Mouse (Mus musculus) induced T-regulatory cell, adult 2 months (primary cell): ENCODE data around the gene Ctr9.
A peak's percentile ranks its signal among the peaks of the same experiment; 100 is the strongest.

ENCODE experiments used
- DNase-seq: peaks from one replicate; pipeline ENCODE4 v3.0.0-alpha.2; 2012; ENCODE audit warnings: low read depth

The Ctr9 gene

DNA sequence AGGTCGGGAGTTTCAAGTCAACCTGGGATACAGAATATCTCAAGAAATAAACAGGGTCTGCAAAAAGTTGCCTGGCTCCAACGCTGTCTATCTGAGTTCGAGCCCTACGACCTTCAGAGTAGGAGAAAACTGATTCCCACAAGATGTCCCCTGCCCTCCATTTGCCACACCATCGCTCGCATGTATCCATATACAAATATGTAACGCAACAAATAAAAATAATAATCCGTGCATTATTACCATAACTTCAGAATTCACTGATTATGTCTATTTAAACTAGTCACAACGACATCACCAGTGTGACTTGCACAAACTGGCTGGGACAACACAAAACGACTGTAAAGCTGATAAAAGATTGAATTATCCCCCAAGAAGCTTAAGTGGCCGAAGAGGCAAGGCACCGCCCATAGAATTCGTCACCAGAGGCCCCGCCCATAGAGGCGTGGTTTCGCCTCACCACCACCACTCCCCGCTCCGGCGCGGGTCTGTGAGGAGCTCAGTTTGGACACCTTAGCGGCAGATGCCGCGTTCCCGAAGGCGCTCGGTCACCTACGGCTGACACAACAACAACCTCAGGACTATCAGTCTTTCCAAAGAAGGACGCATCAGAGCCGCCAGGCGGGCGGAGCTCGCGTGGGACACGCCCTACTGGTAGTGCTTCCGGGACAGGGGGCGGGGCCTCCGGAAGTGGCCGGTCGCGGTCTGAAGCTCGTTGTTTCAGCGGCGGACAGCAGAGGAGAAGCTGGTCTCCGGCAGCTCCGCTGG is at the start of gene Ctr9:
Gene Ctr9 (plus strand): TSS at position 671 of the 765 bp plus-strand sequence.
- DNase-seq: peak; percentile 95

DNA sequence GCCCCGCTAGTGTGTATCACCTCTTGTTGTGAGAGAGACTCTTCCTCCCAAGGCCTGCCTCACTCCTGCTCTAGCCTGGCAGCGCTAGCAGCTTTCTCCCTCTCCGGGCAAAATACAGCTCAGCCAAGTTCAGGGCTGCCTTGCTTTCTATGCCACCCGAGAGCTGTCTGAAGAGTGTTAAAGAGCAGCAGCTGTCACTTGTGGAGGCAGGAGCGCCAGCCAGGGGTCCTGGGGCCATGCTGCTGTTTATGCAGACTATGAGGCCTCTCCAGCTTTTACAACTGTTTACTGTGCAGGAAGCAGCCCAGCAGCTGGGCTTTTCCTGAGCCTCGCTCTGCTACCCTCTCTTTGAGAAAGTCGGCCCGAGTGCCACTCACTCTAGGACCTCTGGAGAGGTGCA is 47.7 kb upstream of the Ctr9 start:
- DNase-seq: no peak

DNA sequence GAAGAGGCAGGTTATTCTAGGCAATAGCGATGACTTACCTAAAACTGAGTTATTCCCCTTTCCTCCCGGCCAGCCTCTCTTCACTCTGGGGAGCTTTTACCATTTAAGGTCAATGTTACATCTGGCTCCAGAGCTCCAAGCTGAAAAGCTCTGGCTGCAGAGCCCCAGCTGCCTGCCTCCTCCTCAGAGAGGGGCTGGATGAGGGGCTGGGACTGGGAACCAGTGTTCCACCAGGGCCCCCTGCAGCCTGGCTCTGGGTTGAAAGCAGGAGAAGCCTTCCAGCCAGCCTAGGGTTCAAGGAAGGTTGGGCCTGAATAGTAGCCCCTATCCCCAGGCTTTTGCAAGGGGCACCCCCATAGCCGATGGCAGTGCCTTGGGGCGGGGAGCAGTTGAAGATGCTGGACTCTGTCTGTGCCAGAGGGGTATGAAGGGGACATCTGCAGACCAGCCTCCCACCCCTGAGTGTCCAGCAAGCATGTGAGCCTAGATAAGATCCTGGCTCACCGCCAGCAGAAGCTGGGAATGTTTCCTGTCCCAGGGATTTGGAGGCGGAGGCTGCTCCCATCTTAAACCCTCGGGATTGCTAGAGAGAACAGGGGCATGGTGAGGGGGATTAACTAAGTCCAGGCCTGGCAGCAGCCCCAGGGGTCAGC is 46.6 kb upstream of the Ctr9 start, which contains the start of gene Mrvi1:
Gene Mrvi1 (minus strand): TSS at position 409 of the 653 bp plus-strand sequence.
- no peak for DNase-seq

DNA sequence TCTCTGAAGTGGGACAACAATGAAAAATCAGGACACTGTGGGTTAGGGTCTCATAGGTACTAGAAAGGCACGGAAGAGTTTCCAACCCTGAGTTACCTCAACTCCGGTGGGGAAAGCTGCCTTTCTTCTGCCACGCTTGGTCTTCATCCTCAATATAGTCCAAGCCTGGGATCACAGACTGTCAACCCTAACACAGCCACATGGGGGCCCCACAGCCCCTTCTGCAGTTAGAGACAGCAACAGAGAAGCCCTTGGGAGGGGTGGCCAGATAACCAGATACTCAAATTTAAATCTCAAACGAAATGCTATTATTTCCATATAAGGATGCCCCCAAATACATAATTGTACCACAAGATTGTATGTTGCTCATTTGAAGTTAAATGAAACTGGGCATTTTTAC is 46.0 kb upstream of the Ctr9 start:
- DNase-seq: peak; percentile 39

DNA sequence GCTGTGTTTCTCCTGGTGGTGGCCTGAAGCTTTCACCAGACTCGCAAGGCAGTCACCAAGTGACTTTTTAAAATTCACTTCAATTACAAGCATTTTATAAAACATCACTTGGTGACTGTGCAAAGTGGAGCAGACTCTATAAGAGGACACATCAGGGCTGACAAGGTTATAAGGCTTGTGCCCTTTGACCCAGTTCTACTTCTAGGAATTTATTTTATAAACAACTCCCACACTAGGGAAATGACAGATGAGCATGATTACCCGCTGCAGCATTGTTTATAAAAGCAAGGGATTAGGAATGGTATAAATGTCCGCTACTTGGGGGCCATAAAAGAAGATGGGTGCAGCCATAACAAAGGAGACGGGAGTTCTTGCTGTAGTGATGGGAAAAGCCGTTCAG is 45.1 kb upstream of the Ctr9 start:
- DNase-seq: no peak

DNA sequence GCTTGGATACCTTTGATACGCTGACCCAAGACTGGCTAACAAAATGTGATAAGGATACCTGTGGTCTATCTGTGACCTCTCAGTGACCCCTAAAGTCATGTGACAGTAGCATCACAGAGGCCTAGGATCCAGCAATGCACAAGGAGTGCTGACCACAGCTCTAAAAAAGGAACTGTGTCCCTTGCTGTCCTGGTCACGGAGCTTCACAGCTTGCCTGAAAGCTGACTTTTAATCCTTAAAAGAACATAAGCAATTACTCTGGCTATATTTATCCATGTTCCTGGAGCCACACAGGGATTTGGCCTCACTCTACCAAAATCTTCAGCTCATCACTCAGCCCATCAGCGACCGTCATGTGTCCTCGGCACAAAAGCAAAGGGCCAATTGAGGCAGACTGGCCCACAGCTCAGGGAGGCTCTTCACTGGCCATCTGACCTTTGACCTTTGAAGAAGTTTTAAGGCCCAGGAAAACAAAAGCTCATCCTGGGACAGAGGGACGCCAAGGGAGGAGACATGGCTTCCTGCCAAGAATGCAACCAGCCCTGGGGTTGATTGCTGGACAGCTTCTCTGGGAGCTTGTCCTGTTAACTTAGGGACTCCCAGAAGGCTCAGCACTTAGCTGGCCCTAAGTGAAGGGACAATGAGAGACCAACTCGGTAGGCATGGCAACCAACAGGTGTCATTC is 43.0 kb upstream of the Ctr9 start:
- DNase-seq: no peak

DNA sequence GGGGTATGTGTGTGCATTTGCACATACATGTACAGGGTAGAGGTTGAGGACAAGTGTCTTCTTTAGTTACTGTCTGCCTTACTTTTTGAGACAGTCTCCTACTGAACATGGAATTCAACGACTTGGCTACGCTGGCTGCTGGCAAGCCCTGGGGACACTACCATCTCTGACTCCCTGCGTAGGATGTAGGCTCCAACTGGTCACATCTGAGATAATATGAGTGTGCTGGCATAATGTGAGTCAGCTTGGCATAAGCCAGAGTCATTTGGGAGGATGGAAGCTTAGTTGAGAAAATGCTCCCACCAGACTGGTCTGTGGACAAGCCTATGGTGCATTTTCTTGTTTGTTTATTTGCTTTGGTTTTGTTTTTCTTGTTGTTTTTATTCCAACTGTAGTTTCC is 40.7 kb upstream of the Ctr9 start:
- no peak for DNase-seq

DNA sequence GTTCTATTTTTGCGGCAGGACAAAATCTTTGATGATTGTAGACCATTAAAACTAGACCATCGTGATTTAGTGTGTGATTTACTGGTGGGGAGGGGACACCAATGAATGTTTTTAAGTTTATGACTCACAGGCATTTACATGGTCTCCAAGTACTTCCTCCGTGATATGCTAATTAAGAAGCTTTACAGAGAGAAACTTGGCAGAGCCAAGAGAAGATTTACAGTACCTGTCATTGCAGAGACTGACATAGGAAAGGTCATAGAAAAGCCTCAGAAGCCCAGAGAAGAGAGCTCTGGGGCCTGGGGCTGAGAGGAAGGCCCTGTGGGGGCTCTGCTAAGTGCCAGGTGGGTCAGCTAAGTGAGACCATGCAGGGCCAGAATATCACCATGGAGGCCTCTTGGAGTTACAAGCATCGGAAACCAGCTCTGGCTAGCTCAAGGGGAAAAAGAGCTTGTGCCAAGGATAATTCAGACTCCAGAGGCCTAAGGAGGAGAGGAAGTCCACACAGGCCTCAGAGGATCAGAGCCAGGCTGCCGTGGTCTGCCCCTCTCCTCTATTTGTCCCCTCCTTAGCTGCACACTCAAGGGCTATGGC is 39.4 kb upstream of the Ctr9 start:
- DNase-seq: no peak

DNA sequence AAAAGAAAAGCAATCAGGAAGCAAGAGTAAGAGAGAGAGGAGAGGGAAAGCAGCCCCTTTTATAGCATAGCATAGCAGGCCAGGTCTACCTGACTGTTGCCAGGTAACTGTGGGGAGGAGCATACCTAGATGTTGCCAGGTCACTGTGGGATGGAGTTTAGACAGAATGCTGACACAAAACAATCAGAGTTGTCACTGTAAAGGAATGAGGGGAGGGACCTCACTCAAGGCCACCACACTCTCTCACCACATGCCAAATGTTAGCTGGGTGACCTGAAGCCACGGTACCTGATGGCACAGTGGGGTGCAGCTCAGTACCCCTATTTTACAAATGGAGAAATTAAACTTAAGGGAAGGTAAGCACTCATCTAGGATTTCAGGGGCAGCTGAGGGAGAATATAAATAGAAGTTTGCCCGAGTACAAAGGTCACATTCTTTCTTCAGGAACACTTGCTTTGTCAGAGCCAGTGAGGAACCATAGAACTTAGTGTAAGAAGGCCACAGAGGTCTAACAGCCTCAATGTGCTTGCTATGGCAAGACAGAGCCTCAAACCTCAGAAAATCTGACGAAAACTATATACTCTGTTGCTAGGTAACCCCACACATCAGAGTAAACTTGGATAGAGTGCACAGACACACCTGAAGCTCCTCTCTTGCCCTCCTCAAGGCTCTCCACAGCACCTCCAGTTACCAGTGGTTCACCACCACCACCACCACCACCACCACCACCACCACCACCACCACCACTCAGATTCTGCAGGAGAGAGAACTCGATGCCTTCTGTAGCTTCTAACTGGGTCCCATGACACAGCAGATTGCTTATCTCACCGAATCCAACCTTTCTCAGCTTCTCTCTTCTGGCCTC is 38.2 kb upstream of the Ctr9 start:
- no peak for DNase-seq

DNA sequence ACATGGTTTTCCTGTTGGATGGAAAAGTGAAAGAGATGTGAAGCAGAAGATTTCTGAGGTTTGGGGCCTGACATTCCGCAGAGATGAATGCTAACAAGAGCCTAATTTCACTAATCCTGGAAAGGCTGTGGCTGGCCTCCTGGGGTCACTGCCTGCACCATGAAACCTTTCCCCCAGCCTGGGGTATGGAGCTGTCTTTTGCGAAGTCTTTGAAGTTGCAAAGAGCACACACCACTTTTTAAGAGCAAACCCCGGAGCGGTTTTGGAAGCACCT is 37.6 kb upstream of the Ctr9 start:
- no peak for DNase-seq

DNA sequence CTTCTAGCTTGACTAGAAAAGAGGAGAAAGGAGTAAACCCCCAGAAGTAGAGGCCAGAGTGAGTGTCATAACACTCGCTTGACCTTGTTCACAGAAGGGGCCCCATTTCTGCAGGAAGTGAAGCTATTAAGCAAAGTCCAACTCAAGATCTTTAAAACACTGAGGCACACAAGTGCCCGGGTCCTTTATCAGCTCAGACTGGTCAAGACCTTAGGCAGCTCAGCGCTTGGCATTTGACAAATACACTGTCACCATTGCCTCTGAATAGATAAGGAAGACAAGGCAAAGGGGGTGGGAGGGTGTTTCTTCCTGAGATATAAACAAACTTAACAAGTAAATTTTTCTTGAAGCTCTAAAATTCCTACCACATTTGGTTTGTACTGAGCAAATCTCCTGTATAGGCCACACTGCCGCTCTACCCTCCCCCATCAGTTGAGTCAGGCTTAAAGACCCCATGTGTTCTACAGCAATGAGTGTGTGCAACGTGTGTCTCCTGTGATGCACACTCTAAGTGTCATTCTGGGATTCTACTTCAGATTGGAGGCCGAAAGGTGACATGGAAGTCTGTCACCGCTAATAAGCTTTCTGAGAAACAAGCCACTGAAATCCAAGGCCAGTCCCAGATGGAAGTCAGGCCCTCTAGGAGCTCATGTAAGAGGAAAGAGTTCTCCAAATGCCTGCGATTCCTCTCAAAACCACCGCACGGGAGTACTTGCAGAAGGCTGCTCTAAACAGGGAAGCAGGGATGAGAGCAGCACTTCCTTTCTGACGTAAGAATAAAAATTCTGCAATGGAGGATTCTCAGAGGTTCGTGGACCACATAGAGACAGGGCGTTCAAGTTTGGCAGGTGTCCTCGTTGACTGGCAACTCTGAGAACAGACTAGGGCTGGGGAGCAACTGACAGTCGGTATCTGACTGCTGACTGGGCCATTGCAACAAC is 29.6 kb upstream of the Ctr9 start:
- no peak for DNase-seq

DNA sequence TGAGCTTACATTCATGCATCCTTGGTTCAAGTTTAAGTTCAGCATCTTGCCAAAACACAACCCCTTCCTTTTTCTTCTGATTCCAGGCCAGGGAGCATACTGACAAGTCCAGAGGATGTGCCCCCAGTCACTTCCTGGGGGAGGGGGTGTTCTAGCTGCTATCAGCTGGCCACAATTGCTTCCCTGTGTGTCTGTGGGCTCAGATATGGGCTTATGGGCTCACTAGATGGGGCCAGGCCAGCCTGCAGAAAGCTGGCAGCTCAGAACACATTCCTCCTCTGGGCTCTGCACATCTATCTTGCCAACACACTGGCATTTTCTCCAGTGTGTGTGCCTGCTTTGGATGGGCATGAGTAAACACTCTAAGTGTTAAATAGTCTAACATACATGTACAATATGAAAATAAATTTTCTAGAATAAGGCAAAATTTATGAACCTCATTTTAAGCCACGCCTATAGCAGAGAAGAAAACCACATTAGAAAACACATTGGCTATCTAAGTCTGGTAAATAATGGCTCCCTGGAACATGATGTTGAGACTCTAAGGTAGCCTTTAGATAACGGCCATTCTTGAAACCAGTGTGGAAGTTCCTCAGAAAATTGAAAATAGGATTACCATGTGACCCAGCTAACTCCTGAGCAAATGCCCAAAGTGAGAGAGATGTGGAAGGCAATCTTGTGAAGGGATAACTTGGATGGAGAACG is 24.5 kb upstream of the Ctr9 start:
- no peak for DNase-seq

DNA sequence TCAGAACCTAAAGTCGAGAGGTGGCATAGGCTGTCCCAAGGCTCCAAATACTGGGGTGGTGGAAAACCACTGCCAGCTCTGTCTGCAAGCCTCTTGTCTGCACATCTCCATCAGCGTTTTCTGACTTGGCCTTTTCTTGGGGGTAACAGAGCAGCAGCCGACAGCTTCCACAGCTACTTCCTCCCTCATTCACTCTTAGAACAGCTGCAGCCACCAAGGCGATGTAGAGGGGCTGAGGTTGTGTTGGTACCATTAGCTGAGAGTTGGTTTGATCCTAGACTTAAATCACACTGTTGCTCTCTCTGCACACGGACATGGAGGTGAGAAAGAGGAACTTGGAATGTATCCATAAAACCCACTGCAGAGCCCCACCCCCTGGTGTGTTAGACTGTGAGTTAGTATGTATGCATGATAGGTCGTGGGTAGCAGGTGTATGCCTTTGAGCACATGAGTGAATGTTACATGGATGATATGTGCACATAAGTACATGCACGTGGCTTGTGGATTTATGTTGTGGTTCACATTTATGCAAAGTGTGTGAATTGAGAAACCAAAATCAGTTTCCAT is 14.6 kb upstream of the Ctr9 start:
- no peak for DNase-seq

DNA sequence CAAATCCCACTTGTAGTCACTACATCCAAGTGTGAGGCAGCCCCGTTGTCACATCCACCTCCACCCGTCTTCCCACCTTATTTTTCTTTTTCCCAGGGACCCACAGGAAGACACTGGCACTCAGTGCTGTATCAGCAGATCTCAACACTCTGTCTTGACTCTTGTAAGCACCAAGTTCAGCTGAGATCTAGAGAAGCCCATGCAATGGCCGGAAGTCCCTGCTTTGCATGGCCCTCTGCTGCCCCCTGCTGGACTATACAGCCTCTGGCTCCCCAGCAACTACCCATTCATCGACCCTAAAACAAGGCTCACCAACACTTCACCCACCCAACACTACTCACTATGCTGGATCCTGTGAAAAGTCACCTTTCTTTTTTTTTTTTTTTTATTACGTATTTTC is 13.9 kb upstream of the Ctr9 start:
- DNase-seq: peak; percentile 92

DNA sequence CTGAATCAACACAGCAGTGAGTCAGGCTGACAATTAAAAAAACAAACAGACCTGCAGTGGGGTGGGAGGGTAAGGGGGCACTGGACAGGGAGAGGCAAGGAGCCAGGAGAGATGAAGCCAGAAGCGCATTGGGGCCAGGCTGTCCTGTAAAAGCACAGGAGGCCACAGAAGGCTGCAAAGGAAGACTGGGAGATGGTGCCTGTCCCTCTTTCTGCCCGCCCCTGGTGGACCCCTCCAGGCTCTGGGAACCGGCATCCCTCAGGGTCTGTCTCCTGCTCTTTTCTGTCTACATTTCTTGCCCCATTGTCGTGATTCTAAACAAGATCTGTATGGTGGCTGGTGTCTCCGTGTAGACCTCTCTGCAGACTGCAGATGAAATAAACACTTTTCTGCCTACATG is 13.0 kb upstream of the Ctr9 start:
- DNase-seq: no peak

DNA sequence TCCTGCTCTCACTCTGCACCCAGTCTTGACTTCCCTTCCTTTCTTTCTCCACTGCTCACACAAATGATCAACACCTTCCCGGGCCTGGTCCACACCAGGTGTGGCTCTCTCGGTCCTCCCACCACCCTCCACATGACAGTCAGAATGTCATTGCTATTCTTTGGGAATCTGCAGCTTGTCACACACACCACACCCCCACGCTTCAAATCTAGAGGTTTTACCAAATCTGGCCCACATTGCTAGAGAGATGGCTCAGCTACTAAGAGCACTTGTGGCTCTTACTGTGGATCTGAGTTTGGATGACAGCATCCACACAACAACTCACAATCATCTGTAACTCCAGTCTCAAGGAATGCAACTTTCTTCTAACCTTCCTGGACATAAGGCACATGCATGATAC is 11.8 kb upstream of the Ctr9 start:
- no peak for DNase-seq

DNA sequence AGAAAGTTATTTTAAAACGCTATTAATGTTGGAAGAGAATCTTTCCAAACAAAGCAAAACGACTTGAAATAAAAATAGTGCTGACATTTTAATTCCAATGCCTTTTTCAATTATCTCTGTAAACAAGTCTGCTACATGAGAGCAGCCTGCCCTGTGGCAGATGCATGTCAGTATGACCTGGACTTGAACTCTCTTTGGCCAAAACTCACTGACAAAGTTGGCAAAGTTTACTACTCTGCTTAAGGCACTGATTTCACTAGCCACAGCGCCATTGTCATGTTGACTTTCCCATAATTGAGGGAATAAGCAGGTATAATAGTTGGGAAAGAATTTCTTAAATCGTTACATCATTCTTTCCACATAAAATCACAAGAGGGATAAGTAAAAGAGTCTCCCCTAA is 7.9 kb upstream of the Ctr9 start:
- no peak for DNase-seq

DNA sequence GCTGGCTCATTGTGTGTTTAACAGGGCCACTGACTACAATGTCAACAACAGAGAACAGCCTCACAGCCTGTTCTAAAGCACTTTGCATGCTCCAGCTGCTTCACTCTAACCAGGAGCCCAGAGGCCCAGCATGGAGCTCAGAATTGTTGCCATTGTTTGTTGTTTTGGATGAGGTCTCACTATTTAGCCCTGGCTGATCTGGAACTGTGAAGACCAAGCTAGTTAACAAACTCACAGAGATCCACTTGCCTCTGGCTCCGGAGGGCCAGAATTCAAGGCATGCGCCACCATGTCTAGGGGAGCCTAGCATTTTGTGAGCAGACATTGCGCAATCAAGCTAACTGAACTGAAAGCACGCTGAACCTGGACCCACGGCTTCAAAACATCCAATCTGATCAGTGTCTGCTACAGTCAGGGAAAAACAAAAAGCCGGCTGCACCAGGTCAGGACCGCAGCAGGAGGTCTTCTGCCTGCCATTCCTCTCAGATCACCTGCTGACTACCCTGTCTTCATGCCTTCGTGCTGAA is 4.6 kb upstream of the Ctr9 start:
- no peak for DNase-seq

DNA sequence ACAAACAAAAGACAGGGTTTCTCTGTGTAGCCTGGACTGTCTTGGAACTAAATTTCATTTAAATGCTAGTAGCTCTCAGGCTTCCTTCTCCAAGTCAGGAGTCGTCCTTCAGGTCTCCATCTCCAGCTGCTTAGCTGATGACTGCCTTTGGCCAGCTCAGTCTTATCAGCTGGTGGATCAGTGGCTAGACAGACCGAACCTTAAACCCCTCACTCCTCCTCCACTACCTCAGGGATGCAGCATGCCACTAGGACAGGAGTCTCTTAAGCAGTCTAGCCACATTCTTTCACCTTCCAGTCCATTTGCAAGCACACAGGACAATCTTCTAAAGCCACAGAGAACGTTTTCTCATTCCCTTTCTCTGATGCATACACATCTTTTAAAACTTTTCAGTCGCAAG is 3.8 kb upstream of the Ctr9 start:
- DNase-seq: no peak

DNA sequence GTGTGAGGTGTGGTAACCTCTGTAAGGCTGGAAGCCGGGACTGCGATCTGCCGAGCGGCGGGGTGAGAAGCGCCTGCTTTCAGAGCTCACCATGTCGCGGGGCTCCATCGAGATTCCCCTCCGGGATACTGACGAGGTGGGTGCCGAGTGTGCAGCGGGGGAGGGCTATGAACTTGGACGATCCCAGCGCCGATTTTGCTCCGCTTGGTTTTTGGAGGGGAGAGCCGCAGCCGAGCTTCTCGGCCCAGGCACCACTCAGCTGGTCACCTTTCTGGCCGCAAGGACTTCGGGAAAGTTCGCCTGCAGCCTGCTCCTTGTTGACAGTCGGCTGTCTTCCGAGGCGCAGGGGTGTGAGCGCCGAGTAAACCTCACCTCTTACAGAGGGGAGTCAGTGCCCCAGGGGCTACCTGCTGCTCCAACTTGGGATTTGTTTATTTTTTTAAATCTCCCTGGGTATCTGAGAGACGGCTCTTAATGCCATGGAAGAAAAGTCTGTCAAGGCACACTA is 349 bp downstream of the Ctr9 start:
- no peak for DNase-seq
